Mouse (Mus musculus): ENCODE measurements around the gene Wdr24. TPM values are rescaled to one million over a fixed set of nuclear protein-coding genes. Genes with fewer than 3 reads are reported as not detected.
"Not testable (repeated sequence)": the region's sequence is repeated elsewhere in the genome, so short reads cannot be mapped to it uniquely, and the experiment has no call there.

Wdr24 gene
- polyA plus RNA-seq, 2 experiments: 26.0 to 45.1 TPM

DNA sequence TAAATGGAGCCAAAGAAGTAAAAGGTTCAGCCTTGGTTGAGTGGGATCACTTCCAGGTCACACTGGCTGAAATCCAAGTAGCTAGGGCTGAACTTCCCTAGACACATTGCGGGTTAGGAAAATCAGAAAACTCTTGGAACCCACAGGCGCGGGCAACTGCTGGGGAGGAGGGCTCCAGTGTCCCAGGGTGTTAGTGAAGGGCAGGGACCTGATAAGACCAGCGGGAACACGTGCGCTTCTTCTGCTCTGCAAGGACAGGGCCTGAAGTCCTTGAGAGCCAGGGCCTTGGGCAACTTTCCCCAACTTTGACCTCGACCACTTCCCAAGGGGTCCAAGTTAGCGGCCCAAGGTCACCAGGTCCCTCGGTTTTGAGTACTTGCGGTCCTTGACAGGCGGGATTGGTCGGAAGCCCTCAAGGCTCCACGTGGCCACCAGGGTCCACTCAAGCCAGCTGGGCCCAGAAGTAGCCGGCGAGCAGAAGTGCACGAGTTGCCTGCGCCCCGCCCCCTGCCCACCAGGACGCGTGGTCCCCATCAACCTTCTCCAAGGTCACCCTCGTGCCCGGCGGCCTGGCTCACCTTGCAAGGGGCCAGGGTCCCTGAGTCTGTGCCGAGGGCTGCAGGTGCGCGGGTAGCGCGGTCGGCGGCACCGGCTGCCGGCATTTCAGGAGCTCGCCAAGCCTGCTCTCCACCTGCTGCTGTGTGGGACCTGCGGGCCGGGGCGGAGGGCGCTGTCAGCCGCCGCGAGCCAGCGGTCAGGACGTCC, 44.6 kb downstream of the Wdr24 start:
- 2% methylated on average over 42 of the region's 42 CpGs for WGBS
- ATAC-seq (ENCODE audit: low FRiP score, low read depth) (peak; percentile 54), DNase-seq (ENCODE audit: low spot score) (no peak)
- Histone ChIP-seq H3K27ac (replicated peaks; ENCODE audit: low read depth, low read length) (no peak overlapping the region), H3K9ac (ENCODE audit: low read depth, low read length, severe bottlenecking) (peak overlapping the region; percentile 55), H3K4me1 (ENCODE audit: control insufficient read depth, insufficient read depth, low read length) (peaks cover 12% of the 10 kb centered on the region), H3K4me2 (replicated peaks; ENCODE audit: low read depth, low read length, severe bottlenecking) (peak overlapping the region; percentile 97), H3K27me3 (ENCODE audit: control insufficient read depth, insufficient read depth, low read length) (no peaks in the 10 kb centered on the region), H3K4me3 (replicated peaks; ENCODE audit: low read length) (peak overlapping the region; percentile 76), H3K9me3 (ENCODE audit: control insufficient read depth, low read length) (no peaks in the 10 kb centered on the region), H3K36me3 (ENCODE audit: control insufficient read depth, insufficient read depth, low read length) (no peaks in the 10 kb centered on the region)
- TF ChIP-seq POLR2A (IDR thresholded peaks at IDR 0.05; ENCODE audit: borderline replicate concordance, extremely low read depth, insufficient read depth, insufficient read length): no peak

DNA sequence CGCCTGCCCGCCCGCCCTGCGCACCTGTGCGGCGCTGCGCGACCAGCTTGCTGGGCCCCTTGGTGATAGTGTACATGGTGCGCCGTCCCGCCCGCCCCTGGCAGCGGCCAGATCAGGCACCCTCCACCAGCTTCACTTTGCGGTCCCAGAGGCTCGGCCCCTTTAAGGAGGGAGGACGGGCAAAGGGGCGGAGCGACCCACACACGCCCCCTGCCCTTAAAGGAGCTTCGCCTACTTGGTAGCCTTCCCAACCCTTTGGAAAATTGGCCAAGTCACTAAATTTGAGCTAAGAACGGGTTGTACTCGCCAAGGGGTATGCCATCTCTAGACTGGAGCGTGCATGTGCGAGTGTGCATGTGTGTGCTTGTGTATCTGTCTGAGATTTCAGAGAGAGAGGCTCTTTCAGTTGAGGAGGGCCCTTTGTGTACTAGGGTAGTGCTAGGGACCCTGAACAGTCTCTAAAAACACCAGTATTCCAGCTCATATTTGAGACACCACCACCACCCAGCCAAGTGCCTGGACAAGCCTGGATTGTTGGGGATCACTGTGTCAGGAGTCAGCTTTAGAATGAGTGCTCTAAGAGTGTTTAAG, 45.3 kb downstream of the Wdr24 start, which contains the start of gene Mcrip2:
TSS of gene Mcrip2 (minus strand) at position 164 of the 591 bp plus-strand sequence.
- TF ChIP-seq POLR2A (IDR thresholded peaks at IDR 0.05; ENCODE audit: borderline replicate concordance, extremely low read depth, insufficient read depth, insufficient read length): no peak

DNA sequence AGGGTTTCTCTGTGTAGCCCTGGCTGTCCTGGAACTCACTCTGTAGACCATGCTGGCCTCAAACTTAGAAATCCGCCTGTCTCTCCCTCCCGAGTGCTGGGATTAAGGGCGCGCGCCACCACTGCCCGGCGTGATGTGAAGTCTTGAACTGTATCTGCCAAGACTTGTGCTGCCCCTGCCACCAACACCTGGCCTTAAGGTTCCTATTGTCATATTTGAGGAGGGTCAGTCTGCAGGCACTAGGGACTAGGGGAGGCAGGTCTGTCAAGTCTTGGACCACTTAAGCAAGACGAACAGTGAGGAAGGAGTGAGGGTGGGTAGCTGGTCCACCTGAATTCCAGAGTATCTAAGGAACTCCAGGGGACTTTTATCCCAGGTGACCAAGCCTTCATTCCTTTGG, 46.1 kb downstream of the Wdr24 start:
- no peak for TF ChIP-seq POLR2A (IDR thresholded peaks at IDR 0.05; ENCODE audit: borderline replicate concordance, extremely low read depth, insufficient read depth, insufficient read length)
- DNase-seq (ENCODE audit: low spot score) (no peak), ATAC-seq (ENCODE audit: low FRiP score, low read depth) (no peak)
- H3K4me1 ChIP-seq (ENCODE audit: control insufficient read depth, insufficient read depth, low read length): peaks cover 12% of the 10 kb centered on the region
- 98% methylated on average over 8 of the region's 8 CpGs for WGBS
- H3K27me3 ChIP-seq (ENCODE audit: control insufficient read depth, insufficient read depth, low read length): no peaks in the 10 kb centered on the region
- no peak overlapping the region for H3K9ac ChIP-seq (ENCODE audit: low read depth, low read length, severe bottlenecking)
- H3K9me3 ChIP-seq (ENCODE audit: control insufficient read depth, low read length): no peaks in the 10 kb centered on the region
- H3K27ac ChIP-seq (replicated peaks; ENCODE audit: low read depth, low read length): no peak overlapping the region
- H3K36me3 ChIP-seq (ENCODE audit: control insufficient read depth, insufficient read depth, low read length): no peaks in the 10 kb centered on the region
- H3K4me3 ChIP-seq (replicated peaks; ENCODE audit: low read length): no peak overlapping the region
- H3K4me2 ChIP-seq (replicated peaks; ENCODE audit: low read depth, low read length, severe bottlenecking): no peak overlapping the region

More for the DNA sequence above, 45.3 kb downstream of the Wdr24 start, which contains the start of gene Mcrip2:
- peak within 1 kb of the TSS; percentile 76 for H3K4me3 ChIP-seq (replicated peaks; ENCODE audit: low read length)
- H3K27ac ChIP-seq (replicated peaks; ENCODE audit: low read depth, low read length): peak within 1 kb of the TSS; percentile 63
- ATAC-seq (ENCODE audit: low FRiP score, low read depth) (peak; percentile 90), DNase-seq (ENCODE audit: low spot score) (peak; percentile 84)
- no peaks in the 10 kb centered on the region for H3K36me3 ChIP-seq (ENCODE audit: control insufficient read depth, insufficient read depth, low read length)
- H3K4me2 ChIP-seq (replicated peaks; ENCODE audit: low read depth, low read length, severe bottlenecking): peak within 1 kb of the TSS; percentile 97
- H3K4me1 ChIP-seq (ENCODE audit: control insufficient read depth, insufficient read depth, low read length): peaks cover 12% of the 10 kb centered on the region
- no peaks in the 10 kb centered on the region for H3K27me3 ChIP-seq (ENCODE audit: control insufficient read depth, insufficient read depth, low read length)
- H3K9ac ChIP-seq (ENCODE audit: low read depth, low read length, severe bottlenecking): peak within 1 kb of the TSS; percentile 55
- WGBS: under 1% methylated on average over 24 of the region's 24 CpGs
- no peaks in the 10 kb centered on the region for H3K9me3 ChIP-seq (ENCODE audit: control insufficient read depth, low read length)

DNA sequence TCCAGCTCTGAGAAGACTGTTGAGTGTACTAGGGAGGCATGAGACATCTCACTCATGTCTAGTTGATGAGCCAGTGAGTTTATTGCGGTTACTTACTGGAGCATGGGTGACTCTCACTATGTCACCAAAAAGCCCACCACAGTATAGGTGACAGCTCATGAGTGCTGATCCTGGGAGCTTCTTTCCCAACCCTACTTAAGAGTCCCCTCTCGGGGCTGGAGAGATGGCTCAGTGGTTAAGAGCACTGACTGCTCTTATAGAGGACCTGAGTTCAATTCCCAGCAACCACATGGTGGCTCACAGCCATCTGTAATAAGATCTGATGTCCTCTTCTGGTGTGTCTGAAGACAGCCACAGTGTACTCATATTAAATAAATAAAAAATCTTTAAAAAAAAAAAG, 46.5 kb downstream of the Wdr24 start:
- Histone ChIP-seq H3K9ac (ENCODE audit: low read depth, low read length, severe bottlenecking) (no peak overlapping the region), H3K9me3 (ENCODE audit: control insufficient read depth, low read length) (no peaks in the 10 kb centered on the region), H3K27ac (replicated peaks; ENCODE audit: low read depth, low read length) (no peak overlapping the region), H3K4me2 (replicated peaks; ENCODE audit: low read depth, low read length, severe bottlenecking) (no peak overlapping the region), H3K27me3 (ENCODE audit: control insufficient read depth, insufficient read depth, low read length) (no peaks in the 10 kb centered on the region), H3K36me3 (ENCODE audit: control insufficient read depth, insufficient read depth, low read length) (no peaks in the 10 kb centered on the region), H3K4me3 (replicated peaks; ENCODE audit: low read length) (no peak overlapping the region), H3K4me1 (ENCODE audit: control insufficient read depth, insufficient read depth, low read length) (peaks cover 12% of the 10 kb centered on the region)
- ATAC-seq (ENCODE audit: low FRiP score, low read depth): no peak
- 92% methylated on average over 2 of the region's 2 CpGs for WGBS
- DNase-seq (ENCODE audit: low spot score): no peak
- no peak for TF ChIP-seq POLR2A (IDR thresholded peaks at IDR 0.05; ENCODE audit: borderline replicate concordance, extremely low read depth, insufficient read depth, insufficient read length)

DNA sequence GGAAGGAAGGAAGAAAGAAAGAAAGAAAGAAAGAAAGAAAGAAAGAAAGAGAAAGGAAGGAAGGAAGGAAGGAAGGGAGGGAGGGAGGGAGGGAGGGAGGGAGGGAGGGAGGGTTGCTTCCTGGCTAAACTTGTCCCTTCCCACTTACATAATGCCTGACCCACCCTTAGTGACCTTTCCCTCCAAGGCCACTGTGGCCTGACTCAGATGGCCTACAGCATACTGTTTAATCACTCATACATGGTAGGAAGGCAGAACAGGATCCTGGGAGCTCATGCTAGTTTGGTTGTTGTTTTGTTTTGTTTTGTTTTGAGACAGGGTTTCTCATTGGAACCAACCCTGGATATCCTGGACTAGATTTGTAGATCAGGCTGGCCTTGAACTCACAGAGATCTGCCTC, 48.1 kb downstream of the Wdr24 start:
- DNase-seq (ENCODE audit: low spot score); H3K4me3 ChIP-seq (replicated peaks; ENCODE audit: low read length); H3K27me3 ChIP-seq (ENCODE audit: control insufficient read depth, insufficient read depth, low read length); H3K36me3 ChIP-seq (ENCODE audit: control insufficient read depth, insufficient read depth, low read length); H3K9ac ChIP-seq (ENCODE audit: low read depth, low read length, severe bottlenecking); H3K27ac ChIP-seq (replicated peaks; ENCODE audit: low read depth, low read length); H3K9me3 ChIP-seq (ENCODE audit: control insufficient read depth, low read length); H3K4me2 ChIP-seq (replicated peaks; ENCODE audit: low read depth, low read length, severe bottlenecking); ATAC-seq (ENCODE audit: low FRiP score, low read depth): not testable (repeated sequence)
- peaks cover 20% of the 10 kb centered on the region for H3K4me1 ChIP-seq (ENCODE audit: control insufficient read depth, insufficient read depth, low read length)

Measured in limb, embryonic 14.5 days (tissue).